Mouse (Mus musculus): ENCODE data around the gene Mllt3. TPM values are rescaled to one million over a fixed set of nuclear protein-coding genes. Genes with fewer than 3 reads are reported as not detected.

Mllt3 gene
- polyA plus RNA-seq (2015; fragmentation: Nextera tagmentation; extraction: Ambion mirVana), result 73.6 and 76.0 TPM in 2 replicates

DNA sequence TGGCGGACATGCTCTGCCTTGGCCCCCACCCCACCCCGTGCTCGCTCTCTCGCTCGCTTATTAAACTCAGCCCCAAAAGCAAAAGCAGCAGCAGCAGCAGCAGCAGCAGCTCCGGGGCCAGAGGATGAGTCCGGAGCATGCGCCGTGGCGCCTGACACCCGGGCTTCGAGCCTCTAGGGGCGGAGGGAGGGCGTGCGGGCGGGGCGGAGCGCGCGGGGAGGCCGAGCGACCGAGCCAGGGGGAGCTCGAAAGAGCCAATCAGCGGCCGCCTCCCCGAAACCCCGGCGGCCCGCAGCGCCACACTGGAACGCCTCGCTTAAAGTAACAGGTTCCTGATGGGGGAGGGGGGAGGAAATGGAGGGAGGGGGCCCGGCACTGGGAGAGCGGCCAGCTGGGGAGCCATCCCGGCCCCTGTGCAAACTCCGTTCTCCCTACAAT, at the start of gene Mllt3:
Gene Mllt3, minus strand, starts transcription at position 149 of the 438 bp plus-strand sequence.
- peak within 1 kb of the TSS; percentile 92 for H3K9ac ChIP-seq
- WGBS, result under 1% methylated on average over 37 of the region's 37 CpGs

DNA sequence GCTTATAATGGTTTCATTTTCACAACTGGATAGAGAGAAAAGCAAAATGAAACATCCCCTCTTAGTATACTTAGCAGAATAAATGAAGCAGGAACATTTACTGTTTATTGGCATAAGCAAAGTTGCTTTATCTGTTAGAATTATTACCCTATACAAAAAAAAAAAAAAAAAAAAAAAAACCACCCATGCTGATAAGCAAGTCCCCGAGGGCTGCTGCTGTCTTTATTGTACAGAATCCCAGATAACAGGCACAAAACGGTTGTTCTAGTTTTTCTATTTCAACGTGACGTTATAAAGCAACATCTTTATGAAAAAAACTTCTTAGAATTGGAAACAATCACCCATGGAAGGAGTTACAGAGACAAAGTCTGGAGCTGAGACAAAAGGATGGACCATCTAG, 49.2 kb upstream of the Mllt3 start:
- Histone ChIP-seq H3K9ac (no peak overlapping the region), H3K27me3 (no peaks in the 10 kb centered on the region), H3K27ac (replicated peaks) (no peak overlapping the region), H3K4me1 (replicated peaks) (no peaks in the 10 kb centered on the region), H3K4me3 (no peak overlapping the region), H3K4me2 (no peak overlapping the region), H3K36me3 (no peaks in the 10 kb centered on the region), H3K9me3 (no peaks in the 10 kb centered on the region)
- no peak for ATAC-seq (ENCODE audit: low read depth)
- WGBS, result 91% methylated on average over 4 of the region's 4 CpGs

More for the DNA sequence above, at the start of gene Mllt3:
- Histone ChIP-seq H3K36me3 (peaks cover 5% of the 10 kb centered on the region; the same call in 1 of the 2 replicates), H3K4me3 (peak within 1 kb of the TSS; percentile 66), H3K27me3 (peaks cover 11% of the 10 kb centered on the region), H3K9me3 (no peaks in the 10 kb centered on the region), H3K4me2 (peak within 1 kb of the TSS; percentile 64), H3K27ac (replicated peaks) (peak within 1 kb of the TSS; percentile 98), H3K4me1 (replicated peaks) (peaks cover 45% of the 10 kb centered on the region)
- ATAC-seq (ENCODE audit: low read depth), result peak; percentile 93

DNA sequence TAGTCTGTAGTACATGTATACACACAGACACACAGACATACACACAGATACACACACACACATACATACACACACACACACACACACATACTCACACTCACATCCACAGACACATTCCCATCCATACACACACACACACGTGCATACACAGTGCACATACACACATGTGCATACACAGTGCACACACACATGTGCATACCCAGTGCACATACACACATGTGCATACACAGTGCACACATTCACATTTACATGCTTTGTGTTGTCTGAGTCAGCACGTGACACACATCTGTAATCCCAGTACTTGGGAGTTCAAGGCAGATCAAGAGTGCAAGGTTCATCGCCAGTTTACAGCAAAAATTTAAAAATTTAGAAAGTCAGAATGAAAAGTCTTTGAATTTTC, 48.7 kb upstream of the Mllt3 start:
- no peak overlapping the region for H3K4me3 ChIP-seq
- 94% methylated on average over 3 of the region's 3 CpGs for WGBS
- H3K27ac ChIP-seq (replicated peaks), result no peak overlapping the region
- no peak overlapping the region for H3K4me2 ChIP-seq
- no peak overlapping the region for H3K9ac ChIP-seq
- no peaks in the 10 kb centered on the region for H3K36me3 ChIP-seq
- ATAC-seq (ENCODE audit: low read depth), result no peak
- H3K27me3 ChIP-seq, result no peaks in the 10 kb centered on the region
- H3K9me3 ChIP-seq, result no peaks in the 10 kb centered on the region
- no peaks in the 10 kb centered on the region for H3K4me1 ChIP-seq (replicated peaks)

DNA sequence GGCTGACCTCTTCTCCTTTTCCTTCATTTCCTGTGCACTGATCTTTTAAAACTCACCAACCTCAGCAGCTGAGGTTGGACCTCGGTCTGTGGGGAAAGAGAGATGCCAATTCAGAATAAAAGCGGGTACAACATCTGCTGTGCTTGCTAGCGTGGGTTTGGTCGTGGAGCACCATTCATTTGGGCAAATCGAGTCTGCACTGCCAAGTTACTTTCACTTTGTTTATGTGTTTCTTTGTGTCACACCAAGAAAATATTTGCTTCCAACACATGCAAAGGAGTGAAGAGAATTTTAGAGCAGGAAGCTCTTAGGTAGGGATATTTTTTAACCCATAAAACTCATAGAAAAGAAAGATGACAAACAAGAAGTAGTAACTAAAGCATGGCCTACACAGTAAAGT, 48.3 kb upstream of the Mllt3 start:
- ATAC-seq (ENCODE audit: low read depth), result no peak
- Histone ChIP-seq H3K9ac (no peak overlapping the region), H3K4me1 (replicated peaks) (no peaks in the 10 kb centered on the region), H3K9me3 (no peaks in the 10 kb centered on the region), H3K4me3 (no peak overlapping the region), H3K4me2 (no peak overlapping the region), H3K36me3 (no peaks in the 10 kb centered on the region), H3K27ac (replicated peaks) (no peak overlapping the region), H3K27me3 (no peaks in the 10 kb centered on the region)
- WGBS, result 76% methylated on average over 5 of the region's 5 CpGs

DNA sequence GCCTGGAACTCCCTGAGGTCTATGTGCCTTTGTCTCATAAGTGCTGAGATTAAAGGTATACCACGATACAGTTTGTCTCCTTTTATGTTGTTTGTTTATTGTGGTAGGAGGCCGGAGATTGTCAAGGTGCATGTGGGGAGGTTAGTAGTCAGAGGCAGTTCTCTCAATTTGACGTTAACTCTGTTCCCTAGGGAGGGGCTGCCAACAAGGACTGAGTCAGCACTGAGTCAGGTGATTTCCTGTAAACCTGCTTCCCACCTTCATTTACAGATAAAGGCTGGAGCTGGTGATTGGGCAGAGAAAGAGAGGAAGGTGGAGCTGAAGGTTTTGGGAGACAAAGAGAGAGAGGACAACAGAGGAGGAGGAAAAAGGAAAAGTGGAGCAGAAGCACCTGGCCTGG, 45.8 kb upstream of the Mllt3 start:
- no peak overlapping the region for H3K9ac ChIP-seq
- H3K27ac ChIP-seq (replicated peaks), result no peak overlapping the region
- H3K36me3 ChIP-seq, result no peaks in the 10 kb centered on the region
- no peak overlapping the region for H3K4me3 ChIP-seq
- no peaks in the 10 kb centered on the region for H3K27me3 ChIP-seq
- H3K4me2 ChIP-seq, result no peak overlapping the region
- 74% methylated on average over 3 of the region's 3 CpGs for WGBS
- ATAC-seq (ENCODE audit: low read depth), result no peak
- H3K9me3 ChIP-seq, result no peaks in the 10 kb centered on the region
- H3K4me1 ChIP-seq (replicated peaks), result no peaks in the 10 kb centered on the region

DNA sequence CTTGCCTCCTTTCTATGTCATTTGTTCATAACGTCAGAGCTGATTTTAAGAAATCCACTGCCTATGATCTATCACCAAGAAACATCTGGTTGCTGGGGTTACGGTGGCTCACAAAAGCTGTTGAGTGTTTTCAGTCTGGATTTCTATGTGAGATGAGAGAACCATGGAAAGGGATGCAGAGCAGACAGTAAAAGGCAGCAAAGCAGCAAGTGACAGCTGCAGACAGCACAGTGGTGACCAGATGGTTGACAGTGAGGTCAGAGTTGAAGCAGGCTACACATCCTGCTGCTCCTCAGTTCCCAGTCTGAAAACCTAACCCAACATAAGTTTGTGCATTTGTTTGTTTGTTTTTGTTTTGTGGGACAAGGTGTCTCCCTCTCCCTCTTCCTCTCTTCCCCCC, 42.2 kb upstream of the Mllt3 start:
- no peaks in the 10 kb centered on the region for H3K4me1 ChIP-seq (replicated peaks)
- H3K27me3 ChIP-seq, result no peaks in the 10 kb centered on the region
- H3K9me3 ChIP-seq, result no peaks in the 10 kb centered on the region
- no peak for ATAC-seq (ENCODE audit: low read depth)
- no peak overlapping the region for H3K27ac ChIP-seq (replicated peaks)
- no peaks in the 10 kb centered on the region for H3K36me3 ChIP-seq
- no peak overlapping the region for H3K4me2 ChIP-seq
- WGBS, result 64% methylated on average over 2 of the region's 2 CpGs
- H3K4me3 ChIP-seq, result no peak overlapping the region
- no peak overlapping the region for H3K9ac ChIP-seq

DNA sequence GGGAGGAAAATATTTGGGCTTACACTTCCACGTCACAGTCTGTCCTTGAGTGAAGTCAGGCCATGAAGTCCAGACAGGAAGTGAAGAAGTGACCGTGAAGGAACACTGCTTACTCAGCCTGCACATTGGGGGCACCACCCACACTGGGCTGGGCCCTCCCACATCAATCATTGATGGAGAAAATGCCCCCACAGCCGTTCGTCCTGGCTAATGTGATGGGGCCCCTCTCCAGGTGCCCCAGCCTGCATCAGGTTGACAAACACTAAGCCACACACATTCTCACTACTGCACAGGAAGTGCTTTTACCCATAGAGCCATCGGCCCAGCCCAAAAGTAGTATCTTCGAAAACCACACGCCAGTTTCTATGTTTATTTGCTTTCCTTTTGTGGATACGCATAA, 13.1 kb upstream of the Mllt3 start:
- no peak overlapping the region for H3K27ac ChIP-seq (replicated peaks)
- ATAC-seq (ENCODE audit: low read depth), result no peak
- no peaks in the 10 kb centered on the region for H3K27me3 ChIP-seq
- no peak overlapping the region for H3K4me3 ChIP-seq
- H3K36me3 ChIP-seq, result no peaks in the 10 kb centered on the region
- no peak overlapping the region for H3K9ac ChIP-seq
- no peak overlapping the region for H3K4me2 ChIP-seq
- 78% methylated on average over 8 of the region's 8 CpGs for WGBS
- no peaks in the 10 kb centered on the region for H3K9me3 ChIP-seq
- H3K4me1 ChIP-seq (replicated peaks), result no peaks in the 10 kb centered on the region

DNA sequence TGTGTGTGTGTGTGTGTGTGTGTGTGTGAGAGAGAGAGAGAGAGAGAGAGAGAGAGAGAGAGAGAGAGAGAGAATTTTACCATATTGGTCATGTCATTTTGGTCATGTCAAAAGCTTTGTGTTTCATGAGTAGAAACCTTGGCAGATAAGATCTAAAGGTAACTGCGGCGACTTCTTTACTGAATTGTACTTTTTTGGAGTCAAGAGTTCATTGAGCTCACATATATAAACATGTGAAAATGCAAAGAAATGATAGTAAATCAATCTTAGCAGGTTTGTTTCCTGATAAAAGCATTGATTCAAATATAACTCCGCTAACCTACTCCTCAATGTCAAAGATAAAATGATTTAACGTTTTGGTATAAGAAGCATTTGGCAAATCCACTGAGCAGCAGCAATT, 12.0 kb upstream of the Mllt3 start:
- Histone ChIP-seq H3K27ac (replicated peaks) (no peak overlapping the region), H3K36me3 (no peaks in the 10 kb centered on the region), H3K4me2 (no peak overlapping the region), H3K27me3 (no peaks in the 10 kb centered on the region), H3K9me3 (no peaks in the 10 kb centered on the region), H3K4me3 (no peak overlapping the region), H3K9ac (no peak overlapping the region), H3K4me1 (replicated peaks) (no peaks in the 10 kb centered on the region)
- no peak for ATAC-seq (ENCODE audit: low read depth)
- 91% methylated on average over 4 of the region's 4 CpGs for WGBS

DNA sequence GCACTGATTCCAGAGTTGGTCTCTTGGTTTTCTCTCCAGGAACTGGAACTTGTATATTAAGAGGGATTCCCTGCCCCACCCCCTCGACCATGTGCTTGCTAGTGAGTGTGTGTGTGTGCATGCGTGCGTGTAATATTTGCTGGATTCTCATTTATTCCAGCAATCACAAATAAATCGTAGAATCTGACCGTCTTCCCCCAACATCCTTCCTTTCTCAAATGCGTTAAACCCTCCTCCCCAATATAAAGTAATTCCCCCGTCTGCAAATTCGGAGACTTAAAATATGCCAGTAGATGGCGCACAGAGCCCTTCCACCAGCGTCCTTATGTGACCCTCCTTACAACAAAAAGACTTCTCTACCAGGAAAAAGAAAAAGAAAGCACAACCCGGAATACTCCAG, 2.2 kb upstream of the Mllt3 start:
- H3K36me3 ChIP-seq, result no peaks in the 10 kb centered on the region
- H3K4me1 ChIP-seq (replicated peaks), result peaks cover 25% of the 10 kb centered on the region
- H3K4me2 ChIP-seq, result peak overlapping the region; percentile 64
- no peaks in the 10 kb centered on the region for H3K9me3 ChIP-seq
- H3K27ac ChIP-seq (replicated peaks), result no peak overlapping the region
- ATAC-seq (ENCODE audit: low read depth), result no peak
- peaks cover 11% of the 10 kb centered on the region for H3K27me3 ChIP-seq
- WGBS, result 0% methylated on average over 11 of the region's 11 CpGs
- no peak overlapping the region for H3K9ac ChIP-seq
- H3K4me3 ChIP-seq, result peak overlapping the region; percentile 16

DNA sequence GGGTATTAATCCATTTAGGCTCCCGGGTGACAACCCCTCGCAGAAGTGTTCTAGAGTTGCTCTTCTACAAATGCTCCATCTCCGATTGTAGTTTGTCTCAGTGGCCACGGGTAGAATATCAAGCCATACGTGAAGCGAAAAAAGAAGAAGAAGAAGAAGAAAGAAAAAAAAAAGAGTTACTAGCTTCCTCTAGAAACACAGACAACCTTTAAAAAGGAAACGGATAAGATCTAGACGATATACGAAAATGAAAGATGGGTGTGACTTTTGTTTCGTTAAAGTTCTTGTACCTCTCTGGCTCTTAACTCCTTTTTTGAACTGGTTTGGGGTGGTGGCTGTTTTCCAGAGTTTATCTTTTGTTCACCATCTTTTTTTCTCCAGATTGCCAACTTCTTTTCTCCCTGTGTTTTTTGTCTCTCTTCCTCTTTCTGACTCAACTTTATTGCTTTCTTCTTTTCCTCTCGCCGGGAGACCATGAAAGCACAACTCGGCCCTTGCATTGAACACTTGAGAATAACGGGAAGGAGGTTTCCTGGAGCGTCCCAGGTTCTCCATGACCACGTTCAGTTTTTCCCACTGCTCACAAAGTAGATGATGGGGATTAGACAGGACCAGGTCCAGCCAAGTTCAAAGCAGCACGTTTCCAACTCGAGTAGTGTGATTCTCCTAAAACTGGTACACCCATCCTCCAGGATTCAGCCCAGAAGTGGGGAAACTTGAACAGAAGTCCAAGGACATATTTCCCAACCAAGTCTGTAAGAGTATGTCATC, 1.4 kb upstream of the Mllt3 start:
- H3K9ac ChIP-seq, result no peak overlapping the region

DNA sequence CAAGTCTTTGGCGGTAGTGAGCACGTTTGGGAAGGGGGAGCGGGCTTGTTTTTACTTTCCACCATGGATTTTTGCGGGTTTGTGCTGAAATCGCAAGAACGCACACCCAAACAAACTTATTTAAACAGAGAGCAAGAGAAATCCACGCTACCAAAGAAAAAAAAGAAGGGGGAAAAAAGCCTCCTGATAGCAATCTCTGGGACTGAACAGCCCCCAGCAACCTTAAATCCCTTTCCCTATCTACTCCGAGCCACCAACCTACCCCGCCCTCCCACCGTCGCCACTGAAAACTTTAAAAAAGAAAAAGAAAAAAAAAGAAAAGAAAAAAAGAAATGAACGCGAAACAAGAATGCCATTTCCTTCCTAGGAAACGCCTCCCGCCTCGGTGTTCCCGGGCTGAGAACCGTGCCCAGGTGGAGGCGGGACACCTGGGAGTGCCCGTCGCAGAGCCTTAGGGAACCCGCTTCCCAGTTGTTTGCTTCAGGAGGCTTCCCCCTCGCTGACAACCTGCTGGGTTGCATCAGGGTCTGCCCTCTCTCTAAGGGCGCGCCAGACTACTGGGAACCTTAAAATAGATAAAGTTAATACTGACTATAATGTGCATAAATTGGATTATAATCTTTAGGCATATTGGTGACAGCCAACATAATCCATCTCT, 694 bp upstream of the Mllt3 start:
- no peak for ATAC-seq (ENCODE audit: low read depth)
- Histone ChIP-seq H3K9ac (peak overlapping the region; percentile 92), H3K9me3 (no peaks in the 10 kb centered on the region), H3K4me2 (peak overlapping the region; percentile 64), H3K27ac (replicated peaks) (peak overlapping the region; percentile 98; the same call in 1 of the 2 replicates), H3K4me3 (peak overlapping the region; percentile 66), H3K27me3 (peaks cover 11% of the 10 kb centered on the region), H3K36me3 (peaks cover 5% of the 10 kb centered on the region; the same call in 1 of the 2 replicates), H3K4me1 (replicated peaks) (peaks cover 40% of the 10 kb centered on the region)
- WGBS, result under 1% methylated on average over 25 of the region's 25 CpGs

More for the DNA sequence above, 1.4 kb upstream of the Mllt3 start:
- H3K36me3 ChIP-seq, result peaks cover 2% of the 10 kb centered on the region; the same call in 1 of the 2 replicates
- H3K27ac ChIP-seq (replicated peaks), result no peak overlapping the region
- WGBS, result 2% methylated on average over 18 of the region's 18 CpGs
- H3K4me2 ChIP-seq, result peak overlapping the region; percentile 64
- peak overlapping the region; percentile 66 for H3K4me3 ChIP-seq
- no peak for ATAC-seq (ENCODE audit: low read depth)
- H3K9me3 ChIP-seq, result no peaks in the 10 kb centered on the region
- H3K27me3 ChIP-seq, result peaks cover 11% of the 10 kb centered on the region
- peaks cover 33% of the 10 kb centered on the region for H3K4me1 ChIP-seq (replicated peaks)

Data from neural tube, embryonic 13.5 days (tissue).